Mouse (Mus musculus) MEL (cell line): ENCODE data around the gene Rab1a. TPM values are rescaled to one million over a fixed set of nuclear protein-coding genes. Genes with fewer than 3 reads are reported as not detected.

Experiments
- DNase-seq: peaks from one replicate; pipeline ENCODE4 v3.0.0; 2011; ENCODE audit warnings: low read depth, low spot score
- H3K27ac ChIP-seq: 2 replicates; pipeline ENCODE4 v1.5.1; 2012; ENCODE audit warnings: low read depth, mild to moderate bottlenecking, control low read depth, low read length, moderate library complexity; ENCODE audit not compliant: control insufficient read depth
- H3K27me3 ChIP-seq, 2 experiments: fragments of 150-350 bp in 1 of 2; sonication (generic) in 1 of 2; 2 replicates each; pipeline ENCODE4 v1.6.1; 2012; ENCODE audit warnings: low read length in 2 of 2, mild to moderate bottlenecking in 2 of 2, improper control_type of control experiment in 1 of 2, moderate library complexity in 1 of 2; ENCODE audit not compliant: insufficient read depth in 2 of 2, control insufficient read depth in 1 of 2
- H3K36me3 ChIP-seq, 2 experiments: 2 replicates each; pipeline ENCODE4 v1.6.1; 2012 to 2014; ENCODE audit warnings: low read length in 2 of 2, improper control_type of control experiment in 1 of 2, inconsistent platforms in 1 of 2, mild to moderate bottlenecking in 1 of 2; ENCODE audit not compliant: insufficient read depth in 2 of 2, control insufficient read depth in 1 of 2
- H3K4me1 ChIP-seq, 2 experiments: fragments of 150-350 bp in 1 of 2; sonication (generic) in 1 of 2; 2 replicates each; pipeline ENCODE4 v1.6.1; 2012; ENCODE audit warnings: low read length in 2 of 2, improper control_type of control experiment in 1 of 2, mild to moderate bottlenecking in 1 of 2; ENCODE audit not compliant: insufficient read depth in 2 of 2, control insufficient read depth in 1 of 2
- H3K4me3 ChIP-seq, 2 experiments: fragments of 150-350 bp in 1 of 2; sonication (generic) in 1 of 2; 2 replicates each; pipeline ENCODE4 v1.5.1; 2012; ENCODE audit warnings: low read depth in 2 of 2, low read length in 2 of 2, mild to moderate bottlenecking in 2 of 2, moderate library complexity in 2 of 2, control low read depth in 1 of 2, improper control_type of control experiment in 1 of 2; ENCODE audit not compliant: control insufficient read depth in 1 of 2, insufficient read depth in 1 of 2
- H3K79me2 ChIP-seq: 2 replicates; pipeline ENCODE4 v1.6.1; 2012; ENCODE audit warnings: mild to moderate bottlenecking, low read length, moderate library complexity; ENCODE audit not compliant: control insufficient read depth, poor library complexity, insufficient read depth
- H3K9ac ChIP-seq: 2 replicates; pipeline ENCODE4 v1.6.1; 2012; ENCODE audit warnings: low read depth, mild to moderate bottlenecking, control low read depth, low read length, moderate library complexity; ENCODE audit not compliant: control insufficient read depth, poor library complexity, severe bottlenecking
- H3K9me3 ChIP-seq: fragments of 150-350 bp; sonication (generic); replicated peaks from 2 replicates; pipeline ENCODE4 v1.6.1; 2012; ENCODE audit warnings: mild to moderate bottlenecking, low read length, improper control_type of control experiment, moderate library complexity; ENCODE audit not compliant: insufficient read depth
- CHD1 ChIP-seq: IDR thresholded peaks from 2 replicates; pipeline ENCODE4 v1.6.1; 2012; ENCODE audit warnings: low read depth, mild to moderate bottlenecking, inconsistent platforms, low read length, improper control_type of control experiment
- E2F4 ChIP-seq: IDR thresholded peaks from 2 replicates; pipeline ENCODE4 v1.6.1; 2011; ENCODE audit warnings: low read depth, low read length, improper control_type of control experiment, borderline replicate concordance
- ELF1 ChIP-seq: IDR thresholded peaks from 2 replicates; pipeline ENCODE4 v1.6.1; 2014; ENCODE audit warnings: low read depth, mild to moderate bottlenecking, inconsistent platforms, low read length, improper control_type of control experiment, moderate library complexity
- EP300 ChIP-seq, 2 experiments: IDR thresholded peaks; 2 replicates each; pipeline ENCODE4 v1.6.1; 2011; ENCODE audit warnings: improper control_type of control experiment in 2 of 2, low read length in 2 of 2, low read depth in 1 of 2, mild to moderate bottlenecking in 1 of 2
- GABPA ChIP-seq: IDR thresholded peaks from 2 replicates; pipeline ENCODE4 v1.6.1; 2012; ENCODE audit warnings: low read depth, mild to moderate bottlenecking, inconsistent platforms, low read length, improper control_type of control experiment, moderate library complexity
- HCFC1 ChIP-seq: IDR thresholded peaks from 2 replicates; pipeline ENCODE4 v1.6.1; 2012; ENCODE audit warnings: low read depth, mild to moderate bottlenecking, inconsistent platforms, low read length, improper control_type of control experiment, moderate library complexity
- KAT2A ChIP-seq: conservative IDR thresholded peaks from 2 replicates; pipeline ENCODE4 v1.6.1; 2012; ENCODE audit warnings: low read depth, low read length, improper control_type of control experiment, inconsistent platforms
- MAFK ChIP-seq: IDR thresholded peaks from 2 replicates; pipeline ENCODE4 v1.6.1; 2011; ENCODE audit warnings: low read depth, mild to moderate bottlenecking, low read length, improper control_type of control experiment, borderline replicate concordance
- MAZ ChIP-seq: IDR thresholded peaks from 2 replicates; pipeline ENCODE4 v1.6.1; 2012; ENCODE audit warnings: low read depth, mild to moderate bottlenecking, inconsistent platforms, low read length, improper control_type of control experiment
- MEF2A ChIP-seq: IDR thresholded peaks from 2 replicates; pipeline ENCODE4 v1.6.1; 2014; ENCODE audit warnings: low read depth, mild to moderate bottlenecking, inconsistent platforms, low read length, improper control_type of control experiment; ENCODE audit not compliant: poor library complexity, insufficient replicate concordance, severe bottlenecking; ENCODE audit errors: extremely low read depth
- MYC ChIP-seq: IDR thresholded peaks from 2 replicates; pipeline ENCODE4 v1.6.1; 2011; ENCODE audit warnings: low read depth, mild to moderate bottlenecking, low read length, improper control_type of control experiment, moderate library complexity
- NELFE ChIP-seq: IDR thresholded peaks from 2 replicates; pipeline ENCODE4 v1.6.1; 2011; ENCODE audit warnings: low read depth, low read length, improper control_type of control experiment
- NRF1 ChIP-seq: IDR thresholded peaks from 2 replicates; pipeline ENCODE4 v1.6.1; 2014; ENCODE audit warnings: low read depth, mild to moderate bottlenecking, inconsistent platforms, low read length, improper control_type of control experiment, moderate library complexity; ENCODE audit not compliant: poor library complexity, insufficient read depth, severe bottlenecking
- POLR2A ChIP-seq, 2 experiments: IDR thresholded peaks; 2 replicates each; pipeline ENCODE4 v1.6.1; 2011 to 2012; ENCODE audit warnings: low read length in 2 of 2, mild to moderate bottlenecking in 2 of 2, control low read depth in 1 of 2, improper control_type of control experiment in 1 of 2, low read depth in 1 of 2, moderate library complexity in 1 of 2; ENCODE audit not compliant: control insufficient read depth in 1 of 2, insufficient read depth in 1 of 2, poor library complexity in 1 of 2
- POLR2AphosphoS2 ChIP-seq: IDR thresholded peaks from 2 replicates; pipeline ENCODE4 v1.6.1; 2011; ENCODE audit warnings: low read length, improper control_type of control experiment
- RAD21 ChIP-seq: IDR thresholded peaks from 2 replicates; pipeline ENCODE4 v1.6.1; 2011; ENCODE audit warnings: mild to moderate bottlenecking, low read depth, low read length, improper control_type of control experiment
- USF2 ChIP-seq, 2 experiments: IDR thresholded peaks; 2 replicates each; pipeline ENCODE4 v1.6.1; 2011 to 2012; ENCODE audit warnings: improper control_type of control experiment in 2 of 2, low read length in 2 of 2, borderline replicate concordance in 1 of 2, inconsistent platforms in 1 of 2, low read depth in 1 of 2, mild to moderate bottlenecking in 1 of 2; ENCODE audit not compliant: insufficient read depth in 1 of 2
- ZMIZ1 ChIP-seq: IDR thresholded peaks from 2 replicates; pipeline ENCODE4 v1.6.1; 2012; ENCODE audit warnings: low read depth, mild to moderate bottlenecking, inconsistent platforms, low read length, improper control_type of control experiment, moderate library complexity
- polyA plus RNA-seq, 2 experiments: library from polyadenylated mRNA; stranded (reverse) in 1 of 2; unstranded in 1 of 2; fragments of >175 nt in 1 of 2; fragments of >200 nt in 1 of 2; gene quantifications; 2 replicates each; pipeline versions ENCODE4 v1.2.1 to v1.2.4; 2012; ENCODE audit warnings: low replicate concordance in 2 of 2, low read depth in 1 of 2; ENCODE audit not compliant: insufficient read length in 2 of 2, insufficient read depth in 1 of 2, missing spikeins in 1 of 2
- total RNA-seq: library from RNA; depleted of rRNA; stranded (reverse); fragments of 300-350 nt; gene quantifications from 2 replicates; pipeline ENCODE4 v1.2.3, GENCODE M21; 2012

Rab1a gene
- total and polyA plus RNA-seq, 3 experiments: 79.5 to 336 (median 139) TPM

GRCm38 (mm10) chr11:20224196-20224595 is 23.0 kb downstream of the Rab1a start:
- Histone ChIP-seq H3K4me1 (peaks cover 0 to under 1% of the 10 kb centered on the region in 2 experiments; a peak in 1 of 4 replicates), H3K9me3 (no peaks in the 10 kb centered on the region), H3K4me3 (no peak overlapping the region), H3K27me3 (no peaks in the 10 kb centered on the region)
- no peak for TF ChIP-seq NELFE
- TF ChIP-seq USF2 (IDR thresholded peaks at IDR 0.05; ENCODE audit: borderline replicate concordance in 1 of 2, insufficient read depth in 1 of 2, low read depth in 1 of 2, low read length in 2 of 2): no peak
- no peak for TF ChIP-seq KAT2A
- TF ChIP-seq MAZ: no peak
- TF ChIP-seq ZMIZ1: no peak
- no peak for TF ChIP-seq NRF1
- TF ChIP-seq RAD21: no peak
- TF ChIP-seq, all 39 proteins: peak for 0
- Histone ChIP-seq H3K9ac (no peak overlapping the region), H3K79me2 (peaks cover 7% of the 10 kb centered on the region), H3K36me3 (peaks cover 9 to 66% of the 10 kb centered on the region in 2 experiments), H3K27ac (no peak overlapping the region)
- DNase-seq: no peak

GRCm38 (mm10) chr11:20225938-20226337 is 24.7 kb downstream of the Rab1a start:
- DNase-seq: no peak
- H3K27me3 ChIP-seq: no peaks in the 10 kb centered on the region
- no peak overlapping the region for H3K9ac ChIP-seq
- H3K79me2 ChIP-seq: no peaks in the 10 kb centered on the region
- H3K4me1 ChIP-seq: peaks cover 9 to 16% of the 10 kb centered on the region in 2 experiments
- H3K27ac ChIP-seq: no peak overlapping the region
- H3K4me3 ChIP-seq: no peak overlapping the region
- peaks cover 26 to 61% of the 10 kb centered on the region in 2 experiments for H3K36me3 ChIP-seq
- H3K9me3 ChIP-seq: no peaks in the 10 kb centered on the region
- TF ChIP-seq POLR2AphosphoS2: no peak
- TF ChIP-seq MAFK: no peak
- no peak for TF ChIP-seq EP300 (IDR thresholded peaks at IDR 0.05; ENCODE audit: low read depth in 1 of 2, low read length in 2 of 2)
- TF ChIP-seq GABPA: no peak
- TF ChIP-seq NRF1: no peak
- no peak for TF ChIP-seq CHD1
- TF ChIP-seq KAT2A: no peak
- TF ChIP-seq E2F4: no peak
- TF ChIP-seq MEF2A: no peak
- TF ChIP-seq POLR2A (IDR thresholded peaks at IDR 0.05; ENCODE audit: control insufficient read depth in 1 of 2, insufficient read depth in 1 of 2, low read depth in 1 of 2, low read length in 2 of 2, poor library complexity in 1 of 2): no peak
- no peak for TF ChIP-seq MYC
- TF ChIP-seq ELF1: no peak
- no peak for TF ChIP-seq HCFC1
